Mouse (Mus musculus): Measurements from ENCODE around the gene Cpm. TPM values are rescaled to one million over a fixed set of nuclear protein-coding genes. Genes with fewer than 3 reads are reported as not detected.

Cpm gene
- polyA plus RNA-seq, 1 experiment from 2014 or later, result 2.8 TPM

GRCm38 (mm10) chr10:117651587-117652377 is 22.5 kb downstream of the Cpm start:
- no peaks in the 10 kb centered on the region for H3K27me3 ChIP-seq
- no peak overlapping the region for H3K4me3 ChIP-seq
- H3K4me2 ChIP-seq, result no peak overlapping the region
- H3K9ac ChIP-seq, result no peak overlapping the region
- ATAC-seq (ENCODE audit: low FRiP score, low read depth), result no peak
- no peaks in the 10 kb centered on the region for H3K9me3 ChIP-seq
- 67% methylated on average over 10 of the region's 10 CpGs for WGBS
- H3K4me1 ChIP-seq (replicated peaks), result no peaks in the 10 kb centered on the region
- no peak overlapping the region for H3K27ac ChIP-seq (replicated peaks)
- H3K36me3 ChIP-seq, result no peaks in the 10 kb centered on the region

- H3K4me3 ChIP-seq, result no peak overlapping the region
- H3K4me1 ChIP-seq (replicated peaks), result no peaks in the 10 kb centered on the region
- H3K27me3 ChIP-seq, result no peaks in the 10 kb centered on the region
- no peak overlapping the region for H3K4me2 ChIP-seq
- H3K9me3 ChIP-seq, result no peaks in the 10 kb centered on the region
- no peak overlapping the region for H3K9ac ChIP-seq
- ATAC-seq (ENCODE audit: low FRiP score, low read depth), result no peak
- H3K36me3 ChIP-seq, result no peaks in the 10 kb centered on the region
- no peak overlapping the region for H3K27ac ChIP-seq (replicated peaks)
- WGBS, result 92% methylated on average over 4 of the region's 4 CpGs
These were observed 23.1 kb downstream of the Cpm start for GRCm38 (mm10) chr10:117652378-117652774.

- H3K4me1 ChIP-seq (replicated peaks), result no peaks in the 10 kb centered on the region
- H3K9me3 ChIP-seq, result no peaks in the 10 kb centered on the region
- no peak overlapping the region for H3K9ac ChIP-seq
- no peaks in the 10 kb centered on the region for H3K36me3 ChIP-seq
- no peak overlapping the region for H3K27ac ChIP-seq (replicated peaks)
- no peak overlapping the region for H3K4me2 ChIP-seq
- 86% methylated on average over 8 of the region's 8 CpGs for WGBS
- H3K27me3 ChIP-seq, result no peaks in the 10 kb centered on the region
- no peak for ATAC-seq (ENCODE audit: low FRiP score, low read depth)
- H3K4me3 ChIP-seq, result no peak overlapping the region
These were observed 23.9 kb downstream of the Cpm start for GRCm38 (mm10) chr10:117652930-117653778.

- Histone ChIP-seq H3K9me3 (no peaks in the 10 kb centered on the region), H3K4me1 (replicated peaks) (no peaks in the 10 kb centered on the region), H3K9ac (no peak overlapping the region), H3K4me2 (no peak overlapping the region), H3K36me3 (no peaks in the 10 kb centered on the region), H3K27me3 (no peaks in the 10 kb centered on the region), H3K27ac (replicated peaks) (no peak overlapping the region), H3K4me3 (no peak overlapping the region)
- no peak for ATAC-seq (ENCODE audit: low FRiP score, low read depth)
- WGBS, result 92% methylated on average over 7 of the region's 7 CpGs
These were observed 24.5 kb downstream of the Cpm start for GRCm38 (mm10) chr10:117653779-117654173.

GRCm38 (mm10) chr10:117654576-117655123 is 25.4 kb downstream of the Cpm start:
- no peaks in the 10 kb centered on the region for H3K4me1 ChIP-seq (replicated peaks)

GRCm38 (mm10) chr10:117655460-117655859 is 26.2 kb downstream of the Cpm start:
- Histone ChIP-seq H3K4me1 (replicated peaks) (no peaks in the 10 kb centered on the region), H3K27me3 (no peaks in the 10 kb centered on the region), H3K9me3 (no peaks in the 10 kb centered on the region), H3K27ac (replicated peaks) (no peak overlapping the region), H3K4me2 (no peak overlapping the region), H3K36me3 (no peaks in the 10 kb centered on the region), H3K4me3 (no peak overlapping the region), H3K9ac (no peak overlapping the region)
- ATAC-seq (ENCODE audit: low FRiP score, low read depth), result no peak
- WGBS, result 89% methylated on average over 9 of the region's 9 CpGs

More at GRCm38 (mm10) chr10:117654576-117655123, 25.4 kb downstream of the Cpm start:
- no peak overlapping the region for H3K9ac ChIP-seq
- ATAC-seq (ENCODE audit: low FRiP score, low read depth), result no peak
- no peaks in the 10 kb centered on the region for H3K27me3 ChIP-seq
- H3K27ac ChIP-seq (replicated peaks), result no peak overlapping the region
- no peak overlapping the region for H3K4me3 ChIP-seq
- H3K36me3 ChIP-seq, result no peaks in the 10 kb centered on the region
- H3K4me2 ChIP-seq, result no peak overlapping the region
- no peaks in the 10 kb centered on the region for H3K9me3 ChIP-seq
- WGBS, result 87% methylated on average over 3 of the region's 3 CpGs

- ATAC-seq (ENCODE audit: low FRiP score, low read depth), result no peak
- Histone ChIP-seq H3K27ac (replicated peaks) (no peak overlapping the region), H3K4me1 (replicated peaks) (no peaks in the 10 kb centered on the region), H3K9ac (no peak overlapping the region), H3K36me3 (no peaks in the 10 kb centered on the region), H3K4me3 (no peak overlapping the region), H3K4me2 (no peak overlapping the region), H3K9me3 (no peaks in the 10 kb centered on the region), H3K27me3 (no peaks in the 10 kb centered on the region)
- WGBS, result 67% methylated on average over 7 of the region's 7 CpGs
These were observed 26.8 kb downstream of the Cpm start for GRCm38 (mm10) chr10:117655908-117656661.

GRCm38 (mm10) chr10:117656662-117656962 is 27.3 kb downstream of the Cpm start:
- no peak overlapping the region for H3K9ac ChIP-seq
- no peak for ATAC-seq (ENCODE audit: low FRiP score, low read depth)
- H3K27me3 ChIP-seq, result no peaks in the 10 kb centered on the region
- H3K4me1 ChIP-seq (replicated peaks), result no peaks in the 10 kb centered on the region
- WGBS, result 91% methylated on average over 6 of the region's 6 CpGs
- no peak overlapping the region for H3K27ac ChIP-seq (replicated peaks)
- H3K9me3 ChIP-seq, result no peaks in the 10 kb centered on the region
- no peaks in the 10 kb centered on the region for H3K36me3 ChIP-seq
- H3K4me3 ChIP-seq, result no peak overlapping the region
- no peak overlapping the region for H3K4me2 ChIP-seq

- no peaks in the 10 kb centered on the region for H3K36me3 ChIP-seq
- H3K4me3 ChIP-seq, result no peak overlapping the region
- no peaks in the 10 kb centered on the region for H3K9me3 ChIP-seq
- no peak overlapping the region for H3K27ac ChIP-seq (replicated peaks)
- H3K9ac ChIP-seq, result no peak overlapping the region
- ATAC-seq (ENCODE audit: low FRiP score, low read depth), result no peak
- no peaks in the 10 kb centered on the region for H3K27me3 ChIP-seq
- no peaks in the 10 kb centered on the region for H3K4me1 ChIP-seq (replicated peaks)
- 86% methylated on average over 7 of the region's 7 CpGs for WGBS
- no peak overlapping the region for H3K4me2 ChIP-seq
These were observed 27.8 kb downstream of the Cpm start for GRCm38 (mm10) chr10:117656985-117657658.

GRCm38 (mm10) chr10:117657659-117658306 is 28.5 kb downstream of the Cpm start:
- 83% methylated on average over 3 of the region's 3 CpGs for WGBS
- Histone ChIP-seq H3K27ac (replicated peaks) (no peak overlapping the region), H3K4me2 (no peak overlapping the region), H3K4me1 (replicated peaks) (no peaks in the 10 kb centered on the region), H3K4me3 (no peak overlapping the region), H3K36me3 (no peaks in the 10 kb centered on the region), H3K9me3 (no peaks in the 10 kb centered on the region), H3K27me3 (no peaks in the 10 kb centered on the region), H3K9ac (no peak overlapping the region)
- ATAC-seq (ENCODE audit: low FRiP score, low read depth), result no peak
